Mouse (Mus musculus): ENCODE measurements around the gene Apba1. TPM values are rescaled to one million over a fixed set of nuclear protein-coding genes. Genes with fewer than 3 reads are reported as not detected.
A peak's percentile ranks its signal among the peaks of the same experiment; 100 is the strongest.

Gene Apba1
- polyA plus RNA-seq, 1 experiment from 2014 or later: 0.31 TPM

DNA sequence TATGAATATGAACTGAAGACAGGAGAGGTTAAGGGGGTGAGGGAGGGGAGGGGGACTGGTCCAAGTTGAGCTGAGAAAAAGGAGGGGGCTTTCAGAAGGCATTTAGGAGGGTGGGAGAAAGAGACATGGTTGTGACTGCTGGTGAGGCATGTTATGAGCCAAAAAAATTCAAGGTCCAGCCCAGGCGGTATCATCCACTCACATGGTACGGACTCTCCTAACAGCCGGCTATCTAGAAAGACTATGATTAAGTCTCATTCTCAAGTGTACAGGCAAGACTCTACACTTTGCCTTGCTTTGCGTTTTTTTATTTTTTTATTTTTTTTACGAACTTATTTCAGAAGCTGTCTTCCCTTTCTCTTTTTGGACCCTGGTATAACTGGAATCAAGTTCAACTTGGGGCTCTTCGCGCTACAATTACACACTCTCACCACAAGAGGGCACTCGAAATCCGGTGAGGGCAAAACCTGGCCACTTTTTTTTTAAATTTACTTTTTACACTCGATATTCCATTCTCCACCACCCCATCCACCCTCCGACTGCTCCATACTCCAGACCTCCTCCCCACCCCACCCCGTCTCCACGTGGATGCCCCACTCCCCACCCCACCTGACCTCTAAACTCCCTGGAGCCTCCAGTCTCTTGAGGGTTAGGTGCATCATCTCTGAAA is 101.6 kb downstream of the Apba1 start:
- 32% methylated on average over 13 of the region's 13 CpGs for WGBS
- Histone ChIP-seq H3K9me3 (peaks cover 4% of the 10 kb centered on the region; the same call in 1 of the 2 replicates), H3K27ac (no peak overlapping the region), H3K4me3 (no peak overlapping the region), H3K27me3 (ENCODE audit: poor library complexity, severe bottlenecking) (no peaks in the 10 kb centered on the region; the same call in 1 of the 2 replicates), H3K36me3 (replicated peaks) (no peaks in the 10 kb centered on the region), H3K4me1 (peaks cover 31% of the 10 kb centered on the region)
- DNase-seq (ENCODE audit: extremely low spot score, low spot score): peak; percentile 33

DNA sequence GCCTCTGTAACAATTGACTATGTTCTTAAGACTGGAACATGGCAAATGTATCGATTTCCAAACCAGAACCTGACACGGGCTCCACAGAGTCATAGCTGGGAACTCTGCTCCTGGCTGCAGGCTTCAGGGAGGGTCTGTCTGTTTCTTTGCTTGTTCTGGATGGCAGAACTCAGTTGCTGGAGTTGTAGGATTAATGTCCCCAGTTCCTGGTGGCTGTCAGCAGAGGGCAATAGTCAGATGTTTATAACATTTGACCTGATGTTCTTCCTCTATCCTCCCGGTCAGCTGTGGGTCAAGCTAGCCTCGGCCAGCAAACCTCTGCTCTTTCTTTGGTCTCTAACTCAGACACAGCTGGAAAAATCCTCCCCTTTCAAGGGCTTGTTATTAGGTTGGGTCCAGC is 104.0 kb downstream of the Apba1 start:
- Histone ChIP-seq H3K27ac (no peak overlapping the region), H3K36me3 (replicated peaks) (no peaks in the 10 kb centered on the region), H3K4me3 (no peak overlapping the region), H3K27me3 (ENCODE audit: poor library complexity, severe bottlenecking) (no peaks in the 10 kb centered on the region; the same call in 1 of the 2 replicates), H3K4me1 (peaks cover 32% of the 10 kb centered on the region), H3K9me3 (peaks cover 4% of the 10 kb centered on the region; the same call in 1 of the 2 replicates)
- 37% methylated on average over 4 of the region's 4 CpGs for WGBS
- no peak for DNase-seq (ENCODE audit: extremely low spot score, low spot score)

DNA sequence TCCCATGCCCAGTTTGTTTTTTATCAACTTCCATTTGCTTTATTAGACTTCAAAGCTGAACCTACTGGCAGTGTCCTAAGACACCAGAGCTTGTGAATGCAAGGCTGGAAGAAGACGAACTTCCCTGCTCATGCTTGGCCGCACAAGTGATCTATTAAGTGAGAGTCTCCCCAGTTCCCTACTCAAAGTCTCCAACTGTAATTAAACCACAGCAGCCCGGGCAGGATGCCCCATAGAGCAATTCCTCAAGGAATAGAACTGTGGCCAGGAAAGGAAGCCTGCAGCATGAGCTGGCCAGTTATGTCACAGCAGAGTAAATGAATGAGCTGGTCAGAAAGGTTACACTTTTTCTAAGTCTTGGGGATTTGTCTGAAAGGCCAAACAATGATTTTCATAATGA is 105.3 kb downstream of the Apba1 start:
- Histone ChIP-seq H3K36me3 (replicated peaks) (no peaks in the 10 kb centered on the region), H3K4me1 (peaks cover 32% of the 10 kb centered on the region), H3K4me3 (no peak overlapping the region), H3K27me3 (ENCODE audit: poor library complexity, severe bottlenecking) (no peaks in the 10 kb centered on the region; the same call in 1 of the 2 replicates), H3K9me3 (no peaks in the 10 kb centered on the region), H3K27ac (no peak overlapping the region)
- no peak for DNase-seq (ENCODE audit: extremely low spot score, low spot score)
- 50% methylated on average over 3 of the region's 3 CpGs for WGBS

DNA sequence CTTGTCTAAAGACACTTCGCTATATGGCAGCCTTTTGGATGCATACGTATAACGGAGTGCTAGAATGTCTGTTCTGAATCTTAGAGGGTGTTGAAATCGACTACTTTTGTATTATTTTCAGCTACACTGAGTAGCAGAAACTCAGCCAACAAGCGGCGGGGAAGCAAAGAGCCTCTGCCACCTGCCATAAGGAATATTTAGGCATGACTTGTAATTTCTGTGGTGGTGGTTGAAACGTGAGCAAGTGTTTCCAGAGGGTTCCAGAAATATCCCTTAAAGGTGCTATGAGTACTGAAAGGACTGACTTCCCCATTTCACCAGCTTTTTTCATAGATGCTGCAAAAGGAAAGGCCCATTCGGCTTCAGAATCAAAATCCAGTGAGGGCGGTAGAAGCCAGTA is 107.4 kb downstream of the Apba1 start:
- H3K36me3 ChIP-seq (replicated peaks): no peaks in the 10 kb centered on the region
- no peak for DNase-seq (ENCODE audit: extremely low spot score, low spot score)
- H3K4me1 ChIP-seq: peaks cover 32% of the 10 kb centered on the region
- H3K27me3 ChIP-seq (ENCODE audit: poor library complexity, severe bottlenecking): no peaks in the 10 kb centered on the region; the same call in 1 of the 2 replicates
- H3K4me3 ChIP-seq: no peak overlapping the region
- no peaks in the 10 kb centered on the region for H3K9me3 ChIP-seq
- H3K27ac ChIP-seq: no peak overlapping the region
- 92% methylated on average over 9 of the region's 9 CpGs for WGBS

DNA sequence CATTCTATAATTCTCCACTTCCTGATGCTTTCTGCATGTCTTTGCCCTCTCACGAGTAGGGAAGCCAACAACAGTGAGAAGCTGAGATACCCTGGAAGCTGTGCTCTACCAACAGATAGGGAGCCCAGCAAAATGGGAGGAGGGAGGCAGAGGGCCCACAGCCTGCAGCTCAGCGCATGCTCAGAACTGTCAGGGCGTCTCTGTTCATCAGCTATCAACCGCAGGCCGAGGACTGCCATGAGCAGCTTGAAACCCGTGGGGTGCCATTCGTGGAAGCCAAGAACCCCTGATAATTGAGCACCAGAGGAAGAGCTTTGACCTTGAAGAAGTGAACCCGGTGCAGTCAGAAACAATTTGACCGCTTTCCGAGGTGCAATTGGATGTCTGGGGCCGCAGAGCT is 108.4 kb downstream of the Apba1 start:
- no peak for DNase-seq (ENCODE audit: extremely low spot score, low spot score)
- no peaks in the 10 kb centered on the region for H3K27me3 ChIP-seq (ENCODE audit: poor library complexity, severe bottlenecking)
- 89% methylated on average over 11 of the region's 11 CpGs for WGBS
- H3K4me3 ChIP-seq: no peak overlapping the region
- H3K36me3 ChIP-seq (replicated peaks): no peaks in the 10 kb centered on the region
- peaks cover 29% of the 10 kb centered on the region for H3K4me1 ChIP-seq
- H3K9me3 ChIP-seq: no peaks in the 10 kb centered on the region
- no peak overlapping the region for H3K27ac ChIP-seq

DNA sequence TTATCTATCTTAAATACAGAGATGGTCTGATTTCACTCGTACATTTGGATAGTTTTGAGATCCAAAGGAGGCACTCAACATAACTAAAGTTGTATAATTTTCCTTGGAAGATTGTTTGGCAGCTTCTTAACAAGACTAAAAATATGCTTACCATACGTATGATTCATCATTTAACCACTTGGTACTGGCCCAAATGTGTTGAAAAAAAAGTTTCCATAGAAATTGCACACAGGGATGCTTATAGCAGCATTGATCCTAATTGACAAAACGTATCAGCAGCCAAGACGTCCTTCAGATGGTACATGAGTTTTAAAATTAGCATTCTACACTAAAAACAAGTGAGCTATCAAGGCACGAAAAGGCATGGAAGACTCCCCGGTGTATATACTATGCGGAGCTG is 108.9 kb downstream of the Apba1 start:
- Histone ChIP-seq H3K27me3 (ENCODE audit: poor library complexity, severe bottlenecking) (no peaks in the 10 kb centered on the region), H3K36me3 (replicated peaks) (no peaks in the 10 kb centered on the region), H3K4me3 (no peak overlapping the region), H3K9me3 (no peaks in the 10 kb centered on the region), H3K27ac (no peak overlapping the region), H3K4me1 (peaks cover 24% of the 10 kb centered on the region)
- no peak for DNase-seq (ENCODE audit: extremely low spot score, low spot score)
- 92% methylated on average over 7 of the region's 7 CpGs for WGBS

DNA sequence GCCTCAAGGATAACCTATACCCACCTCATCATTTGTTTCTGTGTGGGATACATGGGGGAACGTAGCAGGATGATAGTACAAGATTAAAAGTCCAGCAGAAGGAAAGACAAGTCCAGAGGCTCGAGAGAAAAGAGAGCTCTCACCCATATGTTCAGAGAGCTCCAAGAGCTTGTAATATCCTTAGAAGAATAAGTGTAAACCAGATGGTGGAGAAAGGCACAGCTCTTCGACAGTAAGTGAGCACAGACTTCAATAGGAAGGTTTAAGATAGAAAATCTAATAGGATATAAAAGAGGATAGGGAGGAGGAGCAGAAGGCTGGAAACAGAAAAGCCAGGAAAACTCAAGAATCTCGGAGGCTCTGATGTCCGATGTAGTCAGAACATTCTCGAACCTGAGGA is 115.8 kb downstream of the Apba1 start:
- no peak for DNase-seq (ENCODE audit: extremely low spot score, low spot score)
- Histone ChIP-seq H3K4me1 (no peaks in the 10 kb centered on the region), H3K27ac (no peak overlapping the region), H3K9me3 (no peaks in the 10 kb centered on the region), H3K27me3 (ENCODE audit: poor library complexity, severe bottlenecking) (no peaks in the 10 kb centered on the region), H3K4me3 (no peak overlapping the region), H3K36me3 (replicated peaks) (no peaks in the 10 kb centered on the region)
- WGBS: 88% methylated on average over 6 of the region's 6 CpGs

DNA sequence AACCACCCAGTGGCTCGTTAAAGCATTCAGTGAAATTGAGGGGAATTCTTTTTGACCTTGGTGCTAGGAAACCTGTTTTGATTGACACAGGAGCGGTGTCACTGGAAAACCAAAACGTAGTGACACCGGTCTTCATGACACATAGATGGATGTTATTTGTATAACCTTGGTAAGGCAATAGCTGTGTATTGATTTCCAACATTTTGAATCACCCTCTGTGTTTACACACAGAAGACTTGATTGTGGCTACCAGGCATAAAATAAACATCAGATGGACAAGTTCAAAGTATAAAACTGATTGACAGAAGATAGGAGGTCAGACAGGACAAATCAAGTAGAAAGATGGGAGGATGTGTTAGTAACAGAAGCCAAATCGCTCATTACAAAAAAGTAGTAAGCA is 117.1 kb downstream of the Apba1 start:
- Histone ChIP-seq H3K4me1 (no peaks in the 10 kb centered on the region), H3K27me3 (ENCODE audit: poor library complexity, severe bottlenecking) (no peaks in the 10 kb centered on the region), H3K9me3 (no peaks in the 10 kb centered on the region), H3K27ac (no peak overlapping the region), H3K4me3 (no peak overlapping the region), H3K36me3 (replicated peaks) (no peaks in the 10 kb centered on the region)
- DNase-seq (ENCODE audit: extremely low spot score, low spot score): no peak
- 81% methylated on average over 5 of the region's 5 CpGs for WGBS

DNA sequence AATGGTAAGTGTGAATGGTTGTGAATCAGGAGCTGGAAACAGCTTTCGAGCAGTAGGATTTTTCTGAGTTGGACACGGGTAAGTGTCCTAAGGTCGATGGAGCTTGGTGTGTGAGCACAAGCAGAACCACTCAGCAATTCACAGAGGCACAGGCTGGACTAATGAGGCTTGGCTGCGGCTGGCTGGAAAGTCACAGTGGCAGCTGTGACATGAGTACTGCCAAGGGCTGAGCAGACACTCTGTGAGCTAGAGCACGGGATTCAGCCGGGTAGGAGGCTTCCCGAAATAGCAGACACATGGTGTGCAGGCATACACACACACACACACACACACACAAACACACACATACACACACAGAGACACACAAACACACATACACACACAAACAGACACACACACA is 121.2 kb downstream of the Apba1 start:
- Histone ChIP-seq H3K27me3 (ENCODE audit: poor library complexity, severe bottlenecking) (no peaks in the 10 kb centered on the region), H3K27ac (no peak overlapping the region), H3K4me3 (no peak overlapping the region), H3K4me1 (no peaks in the 10 kb centered on the region), H3K9me3 (no peaks in the 10 kb centered on the region), H3K36me3 (replicated peaks) (no peaks in the 10 kb centered on the region)
- no peak for DNase-seq (ENCODE audit: extremely low spot score, low spot score)
- WGBS: 85% methylated on average over 7 of the region's 7 CpGs

DNA sequence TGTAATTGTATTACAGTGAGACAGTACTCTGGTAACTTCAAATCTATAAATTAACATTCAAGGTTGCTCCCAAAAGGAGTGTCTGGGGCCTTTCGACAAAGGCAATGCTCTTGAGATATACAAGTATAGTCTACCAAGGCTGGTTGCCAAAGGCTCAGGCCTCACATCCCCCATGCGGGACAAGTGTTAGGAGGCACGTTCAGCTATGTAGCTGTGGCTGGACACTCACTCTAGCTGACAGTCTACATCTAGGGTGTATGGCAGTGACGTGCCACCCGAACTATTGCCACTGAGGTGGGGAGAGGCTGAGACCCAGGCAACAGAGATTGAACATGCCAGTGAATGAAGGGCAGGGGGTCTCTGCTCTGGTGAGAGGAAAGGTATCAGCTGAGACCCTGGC is 127.5 kb downstream of the Apba1 start:
- DNase-seq (ENCODE audit: extremely low spot score, low spot score): no peak
- Histone ChIP-seq H3K9me3 (no peaks in the 10 kb centered on the region), H3K4me1 (no peaks in the 10 kb centered on the region), H3K27ac (no peak overlapping the region), H3K36me3 (replicated peaks) (no peaks in the 10 kb centered on the region), H3K4me3 (no peak overlapping the region), H3K27me3 (ENCODE audit: poor library complexity, severe bottlenecking) (peaks cover 18% of the 10 kb centered on the region)
- 87% methylated on average over 5 of the region's 5 CpGs for WGBS

DNA sequence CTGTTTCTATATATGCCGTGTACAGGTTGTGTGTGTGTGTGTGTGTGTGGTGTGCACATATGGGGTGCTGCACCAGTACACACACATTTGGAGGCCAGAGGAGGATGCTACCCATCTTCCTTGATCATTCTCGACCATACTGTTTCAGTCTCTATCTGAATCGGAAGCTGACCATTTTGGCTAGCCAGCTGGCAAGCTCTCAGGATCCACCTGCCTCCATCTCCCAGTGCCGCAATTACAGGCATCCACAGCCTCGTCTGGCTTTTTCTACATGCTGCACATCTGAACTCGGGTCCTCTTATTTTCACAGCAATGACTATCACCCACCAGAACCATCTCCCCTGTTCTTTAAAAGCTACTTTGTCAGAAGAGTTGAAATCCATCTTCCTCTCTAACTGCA is 132.7 kb downstream of the Apba1 start:
- Histone ChIP-seq H3K4me3 (no peak overlapping the region), H3K36me3 (replicated peaks) (no peaks in the 10 kb centered on the region), H3K4me1 (peaks cover 16% of the 10 kb centered on the region), H3K9me3 (peaks cover 12% of the 10 kb centered on the region), H3K27ac (no peak overlapping the region), H3K27me3 (ENCODE audit: poor library complexity, severe bottlenecking) (peaks cover 70% of the 10 kb centered on the region)
- WGBS: 89% methylated on average over 6 of the region's 6 CpGs
- no peak for DNase-seq (ENCODE audit: extremely low spot score, low spot score)

DNA sequence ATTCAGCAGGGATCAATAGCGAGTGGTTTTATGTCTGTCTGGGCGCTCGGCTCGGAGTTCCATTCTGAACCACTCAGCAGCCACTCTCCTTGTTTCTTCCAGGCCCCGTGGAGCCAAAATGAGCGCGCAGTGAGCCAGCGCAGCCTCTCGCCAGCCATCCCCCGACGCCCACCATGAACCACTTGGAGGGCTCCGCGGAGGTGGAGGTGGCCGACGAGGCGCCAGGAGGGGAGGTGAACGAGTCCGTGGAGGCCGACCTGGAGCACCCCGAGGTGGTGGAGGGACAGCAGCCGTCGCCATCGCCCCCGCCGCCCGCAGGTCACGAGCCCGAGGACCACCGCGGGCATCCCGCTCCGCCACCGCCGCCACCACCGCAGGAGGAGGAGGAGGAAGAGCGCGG is 133.9 kb downstream of the Apba1 start:
- no peaks in the 10 kb centered on the region for H3K36me3 ChIP-seq (replicated peaks)
- 32% methylated on average over 37 of the region's 37 CpGs for WGBS
- peak; percentile 19 for DNase-seq (ENCODE audit: extremely low spot score, low spot score)
- H3K27me3 ChIP-seq (ENCODE audit: poor library complexity, severe bottlenecking): peaks cover 82% of the 10 kb centered on the region
- H3K4me3 ChIP-seq: peak overlapping the region; percentile 49
- H3K4me1 ChIP-seq: peaks cover 16% of the 10 kb centered on the region
- H3K27ac ChIP-seq: peak overlapping the region; percentile 56; the same call in 1 of the 2 replicates
- peaks cover 12% of the 10 kb centered on the region for H3K9me3 ChIP-seq

DNA sequence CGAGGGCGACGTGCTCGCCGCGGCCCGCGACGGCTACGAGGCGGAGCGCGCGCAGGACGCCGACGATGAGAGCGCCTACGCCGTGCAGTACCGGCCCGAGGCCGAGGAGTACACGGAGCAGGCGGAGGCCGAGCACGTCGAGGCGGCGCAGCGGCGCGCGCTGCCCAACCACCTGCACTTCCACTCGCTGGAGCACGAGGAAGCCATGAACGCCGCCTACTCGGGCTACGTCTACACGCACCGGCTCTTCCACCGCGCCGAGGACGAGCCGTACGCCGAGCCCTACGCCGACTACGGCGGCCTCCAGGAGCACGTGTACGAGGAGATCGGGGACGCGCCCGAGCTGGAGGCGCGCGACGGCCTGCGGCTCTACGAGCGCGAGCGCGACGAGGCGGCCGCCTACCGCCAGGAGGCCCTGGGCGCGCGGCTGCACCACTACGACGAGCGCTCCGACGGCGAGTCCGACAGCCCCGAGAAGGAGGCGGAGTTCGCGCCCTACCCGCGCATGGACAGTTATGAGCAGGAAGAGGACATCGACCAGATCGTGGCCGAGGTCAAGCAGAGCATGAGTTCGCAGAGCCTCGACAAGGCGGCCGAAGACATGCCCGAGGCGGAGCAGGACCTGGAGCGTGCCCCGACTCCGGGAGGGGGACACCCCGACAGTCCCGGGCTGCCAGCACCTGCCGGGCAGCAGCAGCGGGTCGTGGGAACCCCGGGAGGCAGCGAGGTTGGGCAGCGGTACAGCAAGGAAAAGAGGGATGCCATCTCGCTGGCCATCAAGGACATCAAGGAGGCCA is 134.6 kb downstream of the Apba1 start:
- Histone ChIP-seq H3K4me3 (peak overlapping the region; percentile 49), H3K4me1 (peaks cover 21% of the 10 kb centered on the region), H3K27me3 (ENCODE audit: poor library complexity, severe bottlenecking) (peaks cover 89% of the 10 kb centered on the region), H3K9me3 (peaks cover 12% of the 10 kb centered on the region), H3K27ac (peak overlapping the region; percentile 56; the same call in 1 of the 2 replicates), H3K36me3 (replicated peaks) (no peaks in the 10 kb centered on the region)
- 22% methylated on average over 109 of the region's 110 CpGs for WGBS
- DNase-seq (ENCODE audit: extremely low spot score, low spot score): peak; percentile 30

Measured in forebrain, embryonic 10.5 days (tissue).